Mouse (Mus musculus): ENCODE measurements around the gene Cpm. TPM values are rescaled to one million over a fixed set of nuclear protein-coding genes. Genes with fewer than 3 reads are reported as not detected.

Cpm gene
- polyA plus RNA-seq, 3 experiments from 2014 or later, result 14.5 to 29.9 (median 27.1) TPM

- ATAC-seq, result no peak
These were observed 34.5 kb downstream of the Cpm start for GRCm38 (mm10) chr10:117663865-117664200.

- no peak for ATAC-seq
These were observed 35.1 kb downstream of the Cpm start for GRCm38 (mm10) chr10:117664208-117664925.

- no peak for ATAC-seq
These were observed 35.6 kb downstream of the Cpm start for GRCm38 (mm10) chr10:117664926-117665209.

GRCm38 (mm10) chr10:117665376-117666275, 36.3 kb downstream of the Cpm start:
- ATAC-seq, result no peak

GRCm38 (mm10) chr10:117666361-117666760, 37.1 kb downstream of the Cpm start:
- no peak for ATAC-seq

GRCm38 (mm10) chr10:117666947-117667630, 37.8 kb downstream of the Cpm start:
- ATAC-seq, result no peak

- no peak for ATAC-seq
These were observed 38.6 kb downstream of the Cpm start for GRCm38 (mm10) chr10:117667663-117668507.

GRCm38 (mm10) chr10:117668546-117669300, 39.4 kb downstream of the Cpm start:
- no peak for ATAC-seq

GRCm38 (mm10) chr10:117669449-117670090, 40.3 kb downstream of the Cpm start:
- no peak for ATAC-seq

GRCm38 (mm10) chr10:117670092-117670491, 40.8 kb downstream of the Cpm start:
- ATAC-seq, result no peak

- ATAC-seq, result no peak
These were observed 41.5 kb downstream of the Cpm start for GRCm38 (mm10) chr10:117670791-117671190.

- ATAC-seq, result no peak
These were observed 42.0 kb downstream of the Cpm start for GRCm38 (mm10) chr10:117671266-117671665.

- ATAC-seq, result no peak
These were observed 42.8 kb downstream of the Cpm start for GRCm38 (mm10) chr10:117671930-117672666.

- ATAC-seq, result no peak
These were observed 43.4 kb downstream of the Cpm start for GRCm38 (mm10) chr10:117672693-117673092.

GRCm38 (mm10) chr10:117673913-117674312, 44.6 kb downstream of the Cpm start:
- ATAC-seq, result no peak

GRCm38 (mm10) chr10:117674359-117675019, 45.2 kb downstream of the Cpm start:
- ATAC-seq, result no peak

- peak; percentile 56 for ATAC-seq
These were observed 46.1 kb downstream of the Cpm start for GRCm38 (mm10) chr10:117675096-117676035.

- ATAC-seq, result peak; percentile 48
These were observed 46.8 kb downstream of the Cpm start for GRCm38 (mm10) chr10:117676036-117676643.
